Mouse (Mus musculus): Measurements from ENCODE around the gene Pbx1. TPM values are rescaled to one million over a fixed set of nuclear protein-coding genes. Genes with fewer than 3 reads are reported as not detected.

Pbx1 gene
- polyA plus RNA-seq, 1 experiment from 2014 or later: 114 TPM

- ATAC-seq (ENCODE audit: low FRiP score, low TSS enrichment) (no peak), DNase-seq (peak; percentile 53)
Measured at GRCm38 (mm10) chr1:168429406-168429805, 2.7 kb downstream of the Pbx1 start.

GRCm38 (mm10) chr1:168428255-168428654, 3.8 kb downstream of the Pbx1 start:
- ATAC-seq (ENCODE audit: low FRiP score, low TSS enrichment) (no peak), DNase-seq (peak; percentile 63)
- peak overlapping the region; percentile 76 for H3K9ac ChIP-seq (replicated peaks; ENCODE audit: low read length)
- H3K4me3 ChIP-seq (replicated peaks; ENCODE audit: low read depth, low read length): peak overlapping the region; percentile 56
- no peaks in the 10 kb centered on the region for H3K27me3 ChIP-seq (ENCODE audit: control insufficient read depth, insufficient read depth, low read length)
- H3K4me2 ChIP-seq (ENCODE audit: low read length): peak overlapping the region; percentile 66
- peak overlapping the region; percentile 84 for H3K27ac ChIP-seq (replicated peaks; ENCODE audit: low read depth, low read length)
- WGBS: 7% methylated on average over 6 of the region's 6 CpGs
- H3K36me3 ChIP-seq (ENCODE audit: control insufficient read depth, insufficient read depth, low read length): no peaks in the 10 kb centered on the region
- H3K4me1 ChIP-seq (ENCODE audit: control insufficient read depth, insufficient read depth, low read length): peaks cover 48% of the 10 kb centered on the region
- H3K9me3 ChIP-seq (ENCODE audit: control insufficient read depth, low read length): no peaks in the 10 kb centered on the region

More at GRCm38 (mm10) chr1:168429406-168429805, 2.7 kb downstream of the Pbx1 start:
- under 1% methylated on average over 5 of the region's 5 CpGs for WGBS
- Histone ChIP-seq H3K9ac (replicated peaks; ENCODE audit: low read length) (peak overlapping the region; percentile 76), H3K4me2 (ENCODE audit: low read length) (peak overlapping the region; percentile 66), H3K9me3 (ENCODE audit: control insufficient read depth, low read length) (no peaks in the 10 kb centered on the region), H3K27ac (replicated peaks; ENCODE audit: low read depth, low read length) (peak overlapping the region; percentile 78), H3K4me1 (ENCODE audit: control insufficient read depth, insufficient read depth, low read length) (peaks cover 38% of the 10 kb centered on the region), H3K36me3 (ENCODE audit: control insufficient read depth, insufficient read depth, low read length) (no peaks in the 10 kb centered on the region), H3K27me3 (ENCODE audit: control insufficient read depth, insufficient read depth, low read length) (no peaks in the 10 kb centered on the region), H3K4me3 (replicated peaks; ENCODE audit: low read depth, low read length) (peak overlapping the region; percentile 56)

- ATAC-seq (ENCODE audit: low FRiP score, low TSS enrichment): no peak
- WGBS: 11% methylated on average over 4 of the region's 4 CpGs
- H3K4me1 ChIP-seq (ENCODE audit: control insufficient read depth, insufficient read depth, low read length): peaks cover 49% of the 10 kb centered on the region
Measured at GRCm38 (mm10) chr1:168427596-168427995, 4.5 kb downstream of the Pbx1 start.

GRCm38 (mm10) chr1:168426900-168427299, 5.2 kb downstream of the Pbx1 start:
- ATAC-seq (ENCODE audit: low FRiP score, low TSS enrichment) (no peak), DNase-seq (peak; percentile 40)
- 46% methylated on average over 9 of the region's 9 CpGs for WGBS
- H3K4me3 ChIP-seq (replicated peaks; ENCODE audit: low read depth, low read length): peak overlapping the region; percentile 56
- H3K4me1 ChIP-seq (ENCODE audit: control insufficient read depth, insufficient read depth, low read length): peaks cover 49% of the 10 kb centered on the region
- H3K27me3 ChIP-seq (ENCODE audit: control insufficient read depth, insufficient read depth, low read length): no peaks in the 10 kb centered on the region
- H3K36me3 ChIP-seq (ENCODE audit: control insufficient read depth, insufficient read depth, low read length): no peaks in the 10 kb centered on the region
- H3K9ac ChIP-seq (replicated peaks; ENCODE audit: low read length): peak overlapping the region; percentile 76
- H3K4me2 ChIP-seq (ENCODE audit: low read length): peak overlapping the region; percentile 66
- H3K9me3 ChIP-seq (ENCODE audit: control insufficient read depth, low read length): no peaks in the 10 kb centered on the region
- H3K27ac ChIP-seq (replicated peaks; ENCODE audit: low read depth, low read length): peak overlapping the region; percentile 84

More at GRCm38 (mm10) chr1:168427596-168427995, 4.5 kb downstream of the Pbx1 start:
- peak; percentile 67 for DNase-seq
- Histone ChIP-seq H3K4me2 (ENCODE audit: low read length) (peak overlapping the region; percentile 66), H3K27me3 (ENCODE audit: control insufficient read depth, insufficient read depth, low read length) (no peaks in the 10 kb centered on the region), H3K9ac (replicated peaks; ENCODE audit: low read length) (peak overlapping the region; percentile 76), H3K27ac (replicated peaks; ENCODE audit: low read depth, low read length) (peak overlapping the region; percentile 84), H3K36me3 (ENCODE audit: control insufficient read depth, insufficient read depth, low read length) (no peaks in the 10 kb centered on the region), H3K9me3 (ENCODE audit: control insufficient read depth, low read length) (no peaks in the 10 kb centered on the region), H3K4me3 (replicated peaks; ENCODE audit: low read depth, low read length) (peak overlapping the region; percentile 56)

- Histone ChIP-seq H3K9me3 (ENCODE audit: control insufficient read depth, low read length) (no peaks in the 10 kb centered on the region), H3K27ac (replicated peaks; ENCODE audit: low read depth, low read length) (peak overlapping the region; percentile 84), H3K4me3 (replicated peaks; ENCODE audit: low read depth, low read length) (peak overlapping the region; percentile 56), H3K36me3 (ENCODE audit: control insufficient read depth, insufficient read depth, low read length) (no peaks in the 10 kb centered on the region), H3K4me2 (ENCODE audit: low read length) (peak overlapping the region; percentile 66), H3K27me3 (ENCODE audit: control insufficient read depth, insufficient read depth, low read length) (no peaks in the 10 kb centered on the region), H3K9ac (replicated peaks; ENCODE audit: low read length) (peak overlapping the region; percentile 76), H3K4me1 (ENCODE audit: control insufficient read depth, insufficient read depth, low read length) (peaks cover 49% of the 10 kb centered on the region)
- ATAC-seq (ENCODE audit: low FRiP score, low TSS enrichment): no peak
- WGBS: 35% methylated on average over 7 of the region's 7 CpGs
- peak; percentile 53 for DNase-seq
Measured at GRCm38 (mm10) chr1:168426281-168426680, 5.8 kb downstream of the Pbx1 start.

GRCm38 (mm10) chr1:168425017-168425705, 6.9 kb downstream of the Pbx1 start:
- peak overlapping the region; percentile 66 for H3K4me2 ChIP-seq (ENCODE audit: low read length)
- 17% methylated on average over 5 of the region's 5 CpGs for WGBS
- peaks cover 5% of the 10 kb centered on the region; the same call in 1 of the 2 replicates for H3K36me3 ChIP-seq (ENCODE audit: control insufficient read depth, insufficient read depth, low read length)
- H3K27ac ChIP-seq (replicated peaks; ENCODE audit: low read depth, low read length): peak overlapping the region; percentile 43; the same call in 1 of the 2 replicates
- peak overlapping the region; percentile 56 for H3K4me3 ChIP-seq (replicated peaks; ENCODE audit: low read depth, low read length)
- peaks cover 49% of the 10 kb centered on the region for H3K4me1 ChIP-seq (ENCODE audit: control insufficient read depth, insufficient read depth, low read length)
- H3K9ac ChIP-seq (replicated peaks; ENCODE audit: low read length): peak overlapping the region; percentile 76
- DNase-seq (peak; percentile 38), ATAC-seq (ENCODE audit: low FRiP score, low TSS enrichment) (no peak)
- H3K9me3 ChIP-seq (ENCODE audit: control insufficient read depth, low read length): no peaks in the 10 kb centered on the region
- H3K27me3 ChIP-seq (ENCODE audit: control insufficient read depth, insufficient read depth, low read length): no peaks in the 10 kb centered on the region

- Histone ChIP-seq H3K4me1 (ENCODE audit: control insufficient read depth, insufficient read depth, low read length) (peaks cover 57% of the 10 kb centered on the region), H3K4me3 (replicated peaks; ENCODE audit: low read depth, low read length) (peak overlapping the region; percentile 56; the same call in 1 of the 2 replicates), H3K4me2 (ENCODE audit: low read length) (peak overlapping the region; percentile 66), H3K27me3 (ENCODE audit: control insufficient read depth, insufficient read depth, low read length) (no peaks in the 10 kb centered on the region), H3K9ac (replicated peaks; ENCODE audit: low read length) (peak overlapping the region; percentile 24; the same call in 1 of the 2 replicates), H3K9me3 (ENCODE audit: control insufficient read depth, low read length) (no peaks in the 10 kb centered on the region), H3K27ac (replicated peaks; ENCODE audit: low read depth, low read length) (no peak overlapping the region), H3K36me3 (ENCODE audit: control insufficient read depth, insufficient read depth, low read length) (peaks cover 5% of the 10 kb centered on the region; the same call in 1 of the 2 replicates)
- ATAC-seq (ENCODE audit: low FRiP score, low TSS enrichment) (no peak), DNase-seq (no peak)
- whole genome bisulfite sequencing: 73% methylated on average over 11 of the region's 11 CpGs
Measured at GRCm38 (mm10) chr1:168423389-168423930, 8.6 kb downstream of the Pbx1 start.

GRCm38 (mm10) chr1:168418903-168419302, 13.2 kb downstream of the Pbx1 start:
- Histone ChIP-seq H3K4me3 (replicated peaks; ENCODE audit: low read depth, low read length) (no peak overlapping the region), H3K27me3 (ENCODE audit: control insufficient read depth, insufficient read depth, low read length) (no peaks in the 10 kb centered on the region), H3K9me3 (ENCODE audit: control insufficient read depth, low read length) (no peaks in the 10 kb centered on the region), H3K36me3 (ENCODE audit: control insufficient read depth, insufficient read depth, low read length) (peaks cover 11% of the 10 kb centered on the region; the same call in 1 of the 2 replicates), H3K4me2 (ENCODE audit: low read length) (no peak overlapping the region), H3K4me1 (ENCODE audit: control insufficient read depth, insufficient read depth, low read length) (peaks cover 41% of the 10 kb centered on the region), H3K9ac (replicated peaks; ENCODE audit: low read length) (no peak overlapping the region), H3K27ac (replicated peaks; ENCODE audit: low read depth, low read length) (no peak overlapping the region)
- 86% methylated on average over 9 of the region's 9 CpGs for WGBS
- DNase-seq (no peak), ATAC-seq (ENCODE audit: low FRiP score, low TSS enrichment) (no peak)

Measured in midbrain, embryonic 14.5 days (tissue).